Mouse (Mus musculus): ENCODE results near the gene Ror2. TPM values are rescaled to one million over a fixed set of nuclear protein-coding genes. Genes with fewer than 3 reads are reported as not detected.

Gene Ror2
- polyA plus RNA-seq, 1 experiment from 2014 or later, result 18.2 TPM

DNA sequence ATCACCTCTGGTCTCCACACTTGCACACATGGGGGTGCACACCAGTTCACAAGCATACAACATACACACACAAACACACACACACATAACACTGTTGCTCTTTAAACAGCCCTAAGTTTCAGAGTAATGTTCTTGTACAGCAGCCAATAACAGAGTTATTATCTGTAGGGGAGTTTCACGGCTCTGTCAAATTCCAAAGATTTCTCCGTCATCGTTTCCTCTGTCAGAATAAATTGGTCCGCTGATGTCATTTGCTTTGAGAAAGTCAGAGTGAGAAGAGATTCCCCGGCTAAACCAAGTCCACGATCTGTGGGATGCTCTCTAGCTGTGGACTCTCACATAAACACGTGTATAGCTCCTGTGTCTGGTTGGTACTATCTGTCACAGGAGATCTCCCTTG is 59.5 kb downstream of the Ror2 start:
- no peak overlapping the region for H3K4me2 ChIP-seq
- H3K4me3 ChIP-seq (ENCODE audit: low read depth, low read length), result no peak overlapping the region
- no peak overlapping the region for H3K9ac ChIP-seq
- ATAC-seq (ENCODE audit: insufficient read depth) (peak; percentile 42; the same call in 1 of the 2 replicates), DNase-seq (peak; percentile 85)
- 30% methylated on average over 7 of the region's 7 CpGs for WGBS
- H3K27me3 ChIP-seq (ENCODE audit: insufficient read depth, low read length), result no peaks in the 10 kb centered on the region
- no peaks in the 10 kb centered on the region for H3K36me3 ChIP-seq (ENCODE audit: insufficient read depth)
- H3K27ac ChIP-seq (ENCODE audit: low read depth), result 0 out of 2 replicates have a peak overlapping the region, but pooled peaks have one; percentile 18
- no peak for TF ChIP-seq CTCF (IDR thresholded peaks at IDR 0.05; ENCODE audit: low read depth)
- H3K4me1 ChIP-seq (ENCODE audit: insufficient read depth), result peaks cover 13% of the 10 kb centered on the region
- 0 out of 2 replicates have a peak, but pooled peaks cover 6% of the 10 kb centered on the region for H3K9me3 ChIP-seq (ENCODE audit: low read depth, low read length)

DNA sequence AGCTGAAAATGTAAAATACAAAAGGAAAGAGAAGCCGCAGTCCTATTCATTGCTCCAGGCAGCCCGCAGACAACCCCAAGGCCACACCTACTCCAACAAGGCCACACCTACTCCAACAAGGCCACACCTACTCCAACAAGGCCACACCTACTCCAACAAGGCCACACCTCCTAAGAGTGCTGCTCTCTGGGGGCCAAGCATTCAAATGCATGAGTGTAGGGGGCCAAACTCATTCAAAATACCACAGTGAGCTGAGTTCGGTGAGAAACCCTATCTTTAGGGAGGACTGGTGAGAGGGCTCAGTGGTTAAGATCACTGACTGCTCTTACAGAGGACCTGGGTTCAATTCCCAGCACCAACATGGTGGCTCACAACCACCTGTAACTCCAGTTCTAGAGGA is 60.0 kb downstream of the Ror2 start:
- no peak for ATAC-seq (ENCODE audit: insufficient read depth)
- DNase-seq, result no peak
- Histone ChIP-seq H3K9me3 (ENCODE audit: low read depth, low read length) (0 out of 2 replicates have a peak, but pooled peaks cover 6% of the 10 kb centered on the region), H3K4me1 (ENCODE audit: insufficient read depth) (peaks cover 11% of the 10 kb centered on the region), H3K4me3 (ENCODE audit: low read depth, low read length) (no peak overlapping the region), H3K4me2 (no peak overlapping the region), H3K36me3 (ENCODE audit: insufficient read depth) (no peaks in the 10 kb centered on the region), H3K27ac (ENCODE audit: low read depth) (no peak overlapping the region), H3K9ac (no peak overlapping the region), H3K27me3 (ENCODE audit: insufficient read depth, low read length) (no peaks in the 10 kb centered on the region)
- 99% methylated on average over 3 of the region's 3 CpGs for WGBS
- no peak for TF ChIP-seq CTCF (IDR thresholded peaks at IDR 0.05; ENCODE audit: low read depth)

DNA sequence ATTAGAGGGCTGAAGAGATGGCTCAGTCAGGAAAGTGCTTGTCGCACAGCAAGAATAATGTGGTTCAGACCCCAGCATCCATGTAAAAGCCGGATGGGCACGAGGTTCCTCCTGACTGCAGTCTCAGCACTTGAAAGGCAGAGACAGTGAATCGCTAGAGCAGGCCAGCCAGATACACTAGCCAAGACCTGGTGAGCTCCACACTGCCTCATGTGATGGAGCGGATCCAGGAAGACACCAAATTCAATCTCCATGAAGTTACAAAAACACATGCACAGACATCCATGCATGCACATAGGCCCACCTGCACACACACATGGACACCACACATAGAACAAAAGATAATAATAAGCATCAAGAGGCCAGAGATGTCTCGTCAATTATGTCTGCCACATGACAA is 64.7 kb downstream of the Ror2 start:
- 76% methylated on average over 6 of the region's 6 CpGs for WGBS
- H3K4me1 ChIP-seq (ENCODE audit: insufficient read depth), result 0 out of 2 replicates have a peak, but pooled peaks cover 4% of the 10 kb centered on the region
- no peak for DNase-seq
- H3K4me3 ChIP-seq (ENCODE audit: low read depth, low read length), result no peak overlapping the region
- H3K27ac ChIP-seq (ENCODE audit: low read depth), result no peak overlapping the region
- H3K9ac ChIP-seq, result no peak overlapping the region
- H3K4me2 ChIP-seq, result no peak overlapping the region
- H3K27me3 ChIP-seq (ENCODE audit: insufficient read depth, low read length), result no peaks in the 10 kb centered on the region
- ATAC-seq (ENCODE audit: insufficient read depth), result no peak
- 0 out of 2 replicates have a peak, but pooled peaks cover 6% of the 10 kb centered on the region for H3K9me3 ChIP-seq (ENCODE audit: low read depth, low read length)
- no peak for TF ChIP-seq CTCF (IDR thresholded peaks at IDR 0.05; ENCODE audit: low read depth)
- no peaks in the 10 kb centered on the region for H3K36me3 ChIP-seq (ENCODE audit: insufficient read depth)

DNA sequence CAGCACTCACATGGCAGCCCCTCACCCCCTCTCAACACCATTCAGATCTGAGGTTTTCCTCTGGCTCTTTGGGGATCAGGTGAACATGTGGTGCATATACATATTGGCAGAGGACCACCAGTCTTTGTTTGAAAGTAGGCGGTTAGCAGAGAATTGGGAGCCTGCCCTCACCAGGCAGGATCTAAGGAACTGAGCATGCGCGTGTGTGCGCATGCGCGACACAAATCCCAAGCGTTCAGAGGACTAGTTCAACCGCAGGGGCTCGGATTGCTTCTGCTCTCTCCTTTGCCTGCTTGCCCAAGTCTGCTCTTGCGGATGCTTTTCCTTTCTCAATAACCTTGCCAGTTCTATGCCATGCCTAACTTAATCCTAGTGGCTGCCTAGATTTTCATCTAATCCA is 66.0 kb downstream of the Ror2 start:
- no peaks in the 10 kb centered on the region for H3K27me3 ChIP-seq (ENCODE audit: insufficient read depth, low read length)
- H3K9me3 ChIP-seq (ENCODE audit: low read depth, low read length), result 0 out of 2 replicates have a peak, but pooled peaks cover 6% of the 10 kb centered on the region
- no peak overlapping the region for H3K4me3 ChIP-seq (ENCODE audit: low read depth, low read length)
- no peak for DNase-seq
- H3K4me1 ChIP-seq (ENCODE audit: insufficient read depth), result 0 out of 2 replicates have a peak, but pooled peaks cover 4% of the 10 kb centered on the region
- H3K4me2 ChIP-seq, result no peak overlapping the region
- TF ChIP-seq CTCF (IDR thresholded peaks at IDR 0.05; ENCODE audit: low read depth), result no peak
- no peak overlapping the region for H3K27ac ChIP-seq (ENCODE audit: low read depth)
- H3K36me3 ChIP-seq (ENCODE audit: insufficient read depth), result no peaks in the 10 kb centered on the region
- WGBS, result 91% methylated on average over 10 of the region's 10 CpGs
- ATAC-seq (ENCODE audit: insufficient read depth), result no peak
- H3K9ac ChIP-seq, result no peak overlapping the region

DNA sequence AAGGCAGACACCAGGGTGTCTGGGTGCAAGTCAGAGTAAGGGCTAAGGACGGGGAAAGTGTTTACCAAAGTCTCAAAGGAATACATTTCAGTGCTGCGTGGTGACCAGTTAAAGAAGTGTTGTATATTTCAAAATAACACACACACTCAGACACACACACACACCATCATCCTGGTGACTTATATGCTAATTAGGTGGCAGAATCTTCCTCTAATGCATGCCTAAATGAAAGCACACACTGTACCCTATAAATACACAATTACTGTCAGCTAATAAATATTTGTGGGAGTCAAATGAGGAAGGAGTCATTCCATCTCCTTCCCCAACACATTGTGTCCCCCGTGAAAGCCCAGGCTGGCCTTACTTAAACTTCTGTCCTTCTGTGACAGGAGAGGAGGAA is 66.5 kb downstream of the Ror2 start:
- no peaks in the 10 kb centered on the region for H3K36me3 ChIP-seq (ENCODE audit: insufficient read depth)
- no peak overlapping the region for H3K27ac ChIP-seq (ENCODE audit: low read depth)
- 0 out of 2 replicates have a peak, but pooled peaks cover 4% of the 10 kb centered on the region for H3K9me3 ChIP-seq (ENCODE audit: low read depth, low read length)
- no peak for TF ChIP-seq CTCF (IDR thresholded peaks at IDR 0.05; ENCODE audit: low read depth)
- DNase-seq (no peak), ATAC-seq (ENCODE audit: insufficient read depth) (no peak)
- 0 out of 2 replicates have a peak, but pooled peaks cover 4% of the 10 kb centered on the region for H3K4me1 ChIP-seq (ENCODE audit: insufficient read depth)
- WGBS, result 45% methylated on average over 3 of the region's 3 CpGs
- H3K4me3 ChIP-seq (ENCODE audit: low read depth, low read length), result no peak overlapping the region
- no peak overlapping the region for H3K4me2 ChIP-seq
- H3K27me3 ChIP-seq (ENCODE audit: insufficient read depth, low read length), result no peaks in the 10 kb centered on the region
- no peak overlapping the region for H3K9ac ChIP-seq

GRCm38 (mm10) chr13:53217396-53217975 is 68.4 kb downstream of the Ror2 start:
- no peak for TF ChIP-seq CTCF (IDR thresholded peaks at IDR 0.05; ENCODE audit: low read depth)
- H3K27ac ChIP-seq (ENCODE audit: low read depth), result peak overlapping the region; percentile 16; the same call in 1 of the 2 replicates
- no peaks in the 10 kb centered on the region for H3K9me3 ChIP-seq (ENCODE audit: low read depth, low read length)
- peak; percentile 74 for DNase-seq
- no peaks in the 10 kb centered on the region for H3K27me3 ChIP-seq (ENCODE audit: insufficient read depth, low read length)
- H3K4me1 ChIP-seq (ENCODE audit: insufficient read depth), result 0 out of 2 replicates have a peak, but pooled peaks cover 4% of the 10 kb centered on the region
- no peak overlapping the region for H3K4me3 ChIP-seq (ENCODE audit: low read depth, low read length)
- no peak overlapping the region for H3K9ac ChIP-seq
- H3K36me3 ChIP-seq (ENCODE audit: insufficient read depth), result no peaks in the 10 kb centered on the region
- ATAC-seq (ENCODE audit: insufficient read depth), result peak; percentile 63
- WGBS, result 19% methylated on average over 6 of the region's 6 CpGs
- no peak overlapping the region for H3K4me2 ChIP-seq

GRCm38 (mm10) chr13:53211971-53212733 is 73.8 kb downstream of the Ror2 start:
- no peak for TF ChIP-seq CTCF (IDR thresholded peaks at IDR 0.05; ENCODE audit: low read depth)
- Histone ChIP-seq H3K9me3 (ENCODE audit: low read depth, low read length) (no peaks in the 10 kb centered on the region), H3K27me3 (ENCODE audit: insufficient read depth, low read length) (no peaks in the 10 kb centered on the region), H3K36me3 (ENCODE audit: insufficient read depth) (no peaks in the 10 kb centered on the region), H3K4me2 (peak overlapping the region; percentile 54), H3K9ac (no peak overlapping the region), H3K27ac (ENCODE audit: low read depth) (peak overlapping the region; percentile 63; the same call in 1 of the 2 replicates), H3K4me1 (ENCODE audit: insufficient read depth) (peaks cover 7% of the 10 kb centered on the region; the same call in 1 of the 2 replicates), H3K4me3 (ENCODE audit: low read depth, low read length) (peak overlapping the region; percentile 16; the same call in 1 of the 2 replicates)
- ATAC-seq (ENCODE audit: insufficient read depth) (peak; percentile 84), DNase-seq (peak; percentile 73)
- WGBS, result 14% methylated on average over 19 of the region's 19 CpGs
